Mouse (Mus musculus): ENCODE measurements at regions not wholly inside any gene's neighbourhood (a gene's known extent, or its start where the extent isn't known, plus 50 kb on each side); places are given as distances from the start of the nearest gene placed in this dataset.

DNA sequence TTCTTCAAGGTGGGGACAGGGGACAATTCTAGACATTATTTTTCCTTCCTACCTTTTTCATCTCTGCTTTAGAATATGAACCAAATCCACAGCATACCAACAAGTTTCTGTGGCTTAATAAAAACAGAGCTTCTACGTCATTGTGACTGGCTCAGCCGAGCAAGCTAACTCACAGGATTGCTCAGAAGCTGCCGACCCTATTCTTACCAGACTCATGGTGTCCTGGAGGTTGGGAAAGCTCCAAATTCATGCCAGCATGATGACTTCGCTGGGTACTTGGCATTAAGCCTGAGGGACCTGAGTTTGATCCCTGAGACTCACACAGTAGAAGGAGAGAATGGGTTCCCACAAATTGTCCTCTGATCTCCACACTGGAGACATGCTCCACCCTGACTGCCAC is 253.1 kb upstream of the Tbl1xr1 start:
- no peak for DNase-seq

- no peak for DNase-seq
These were observed 252.2 kb upstream of the Tbl1xr1 start for GRCm38 (mm10) chr3:21824101-21824880.

DNA sequence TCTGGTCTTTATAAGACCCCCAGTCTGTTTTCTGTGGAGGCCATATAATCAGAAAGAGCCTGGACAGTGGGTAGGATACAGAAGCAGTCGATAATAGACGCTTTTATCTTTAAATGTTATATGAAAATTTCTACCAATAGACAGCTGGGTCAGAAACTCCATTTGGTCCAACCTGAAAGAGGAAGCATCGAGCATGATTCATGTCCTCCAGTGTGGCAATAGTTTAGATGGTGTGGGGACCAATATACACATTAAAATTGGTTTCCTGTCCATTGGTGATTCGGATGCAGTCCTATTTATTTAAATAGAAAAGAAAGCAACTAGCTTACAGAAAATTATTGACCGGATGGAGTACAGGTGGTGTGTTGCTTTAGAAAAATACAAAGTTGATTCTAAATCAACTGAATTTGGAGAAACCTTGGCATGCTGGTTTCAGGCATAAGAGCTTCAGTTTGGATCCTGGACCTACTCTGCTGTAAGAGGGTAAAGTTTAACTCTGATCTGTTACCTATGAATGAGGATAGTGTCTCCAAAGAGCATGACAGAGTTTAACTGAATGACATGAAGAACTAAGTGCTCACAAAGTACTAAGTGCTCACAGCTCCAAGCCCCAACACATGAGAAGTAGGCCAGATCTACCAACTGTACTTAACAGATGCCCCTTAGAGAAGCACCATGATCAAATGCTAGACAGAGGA is 251.4 kb upstream of the Tbl1xr1 start:
- DNase-seq, result no peak

DNA sequence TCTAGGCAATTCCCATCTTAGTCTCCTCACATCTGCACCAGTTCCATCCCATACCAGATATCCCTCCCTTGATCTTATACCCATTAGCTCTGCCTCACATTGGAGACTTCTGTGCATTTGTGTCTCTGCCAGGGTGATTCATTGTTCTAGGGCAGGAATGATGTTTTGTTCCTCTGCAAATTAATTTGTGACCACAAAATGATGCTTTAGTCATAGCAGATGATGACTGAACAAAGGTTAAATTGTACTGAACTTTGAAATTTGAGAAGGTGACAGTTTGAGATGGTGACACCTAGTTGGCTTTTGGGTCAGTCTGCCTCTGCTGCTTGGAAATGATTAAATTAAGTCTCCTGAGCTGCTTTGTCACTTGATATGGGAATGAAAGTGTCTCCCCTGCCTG is 248.8 kb upstream of the Tbl1xr1 start:
- DNase-seq, result no peak

GRCm38 (mm10) chr3:21833111-21833510 is 243.3 kb upstream of the Tbl1xr1 start:
- DNase-seq, result no peak

DNA sequence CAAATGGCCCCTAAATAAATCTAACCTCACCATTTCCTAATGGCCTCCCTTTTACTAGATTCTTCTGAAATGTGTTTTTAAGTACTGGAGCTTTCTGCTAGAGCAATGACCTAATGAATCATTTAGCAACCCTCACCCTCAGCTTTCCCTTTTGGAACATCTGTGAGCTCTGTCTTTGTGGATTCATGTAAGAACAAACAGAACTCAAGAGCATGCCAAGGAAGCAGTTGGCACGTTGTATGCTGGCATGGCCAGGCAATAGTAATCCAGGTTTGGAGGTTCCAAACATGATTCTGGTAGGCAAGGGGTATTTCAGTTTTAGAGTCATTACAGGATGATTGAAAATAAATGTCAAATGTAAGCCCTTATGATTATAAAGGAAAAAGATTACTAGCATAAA is 240.9 kb upstream of the Tbl1xr1 start:
- DNase-seq, result no peak

GRCm38 (mm10) chr3:21837297-21837946 is 239.0 kb upstream of the Tbl1xr1 start:
- DNase-seq, result no peak

GRCm38 (mm10) chr3:21840751-21841488 is 235.5 kb upstream of the Tbl1xr1 start:
- no peak for DNase-seq

- DNase-seq, result no peak
These were observed 234.9 kb upstream of the Tbl1xr1 start for GRCm38 (mm10) chr3:21841506-21841905.

DNA sequence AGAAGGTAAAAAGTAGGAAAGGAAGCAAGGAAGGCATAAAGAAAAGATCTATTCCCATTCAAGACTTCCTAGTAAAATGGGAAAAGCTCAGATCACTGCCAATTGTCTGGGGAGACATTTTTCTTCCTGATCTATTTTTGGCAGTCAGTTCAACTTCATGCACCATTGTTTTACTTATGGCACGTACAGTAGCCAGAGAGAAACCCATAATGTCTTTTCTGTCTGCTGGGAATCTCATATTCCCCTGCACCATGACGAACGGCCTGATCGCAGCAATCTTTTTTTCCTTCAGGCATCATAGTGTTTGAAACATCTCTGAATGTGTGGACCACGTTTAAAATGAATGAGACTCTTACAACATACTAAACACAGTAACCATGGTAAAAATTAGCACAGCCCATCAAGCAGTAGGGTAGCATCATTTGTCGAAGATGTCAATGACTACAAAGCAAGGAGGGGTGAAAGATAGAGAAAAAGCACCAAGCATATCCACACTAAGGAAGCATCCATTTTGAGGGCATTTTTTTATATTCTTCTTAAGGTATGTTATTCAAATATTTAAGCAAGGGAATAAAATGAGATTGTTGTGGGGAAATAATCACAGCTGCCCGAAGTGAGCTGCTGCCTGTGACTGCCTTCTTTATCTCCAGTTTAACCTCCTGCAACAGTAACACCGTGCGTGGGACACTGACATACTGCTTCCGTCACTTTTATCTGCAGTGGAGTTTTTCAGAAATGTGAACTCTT is 233.7 kb upstream of the Tbl1xr1 start:
- DNase-seq, result no peak

DNA sequence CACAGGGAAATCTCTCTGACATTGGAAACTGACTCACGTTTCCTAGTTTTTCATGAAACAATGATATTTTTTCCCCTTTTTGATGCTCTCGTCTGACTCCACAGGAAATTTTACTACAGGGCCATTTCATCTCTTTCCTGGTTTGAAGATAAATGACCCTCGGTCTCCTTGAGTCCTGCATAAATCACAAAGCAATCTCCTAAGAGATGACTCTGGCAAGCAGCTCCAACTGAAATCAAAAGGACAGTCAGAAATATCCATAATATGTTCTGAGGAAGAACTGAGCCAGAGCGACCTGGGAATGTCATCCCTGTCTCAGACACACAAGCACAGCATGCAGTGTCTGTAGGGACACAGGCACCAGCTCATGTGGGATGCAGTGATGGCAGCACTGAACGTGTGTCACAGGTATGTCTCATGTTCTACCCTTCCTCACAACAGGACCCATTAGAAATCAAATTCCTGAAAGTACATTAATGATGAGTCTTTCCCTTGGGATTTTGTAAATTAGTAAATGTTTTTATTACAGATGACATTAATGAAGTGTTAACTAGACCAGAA is 233.1 kb upstream of the Tbl1xr1 start:
- DNase-seq, result peak; percentile 48

DNA sequence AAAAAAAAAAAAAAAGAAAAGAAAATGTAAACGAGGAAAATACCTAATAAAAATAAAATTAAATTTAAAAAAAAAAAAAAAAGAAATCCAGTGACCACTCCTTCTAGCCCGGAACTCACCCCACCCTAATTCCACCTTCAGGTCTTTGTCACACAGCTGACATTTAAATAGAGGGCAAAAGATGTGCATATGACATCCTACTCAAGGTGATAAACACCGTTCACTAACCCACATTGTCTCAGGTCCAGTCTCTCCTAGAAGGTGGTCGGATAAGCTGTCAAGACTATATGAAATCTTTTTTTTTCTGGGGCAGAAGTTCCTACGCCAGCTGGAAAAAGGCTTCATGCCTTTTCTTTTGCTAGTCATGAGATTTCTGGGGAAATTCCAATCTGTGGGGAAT is 226.6 kb upstream of the Tbl1xr1 start:
- DNase-seq, result no peak

DNA sequence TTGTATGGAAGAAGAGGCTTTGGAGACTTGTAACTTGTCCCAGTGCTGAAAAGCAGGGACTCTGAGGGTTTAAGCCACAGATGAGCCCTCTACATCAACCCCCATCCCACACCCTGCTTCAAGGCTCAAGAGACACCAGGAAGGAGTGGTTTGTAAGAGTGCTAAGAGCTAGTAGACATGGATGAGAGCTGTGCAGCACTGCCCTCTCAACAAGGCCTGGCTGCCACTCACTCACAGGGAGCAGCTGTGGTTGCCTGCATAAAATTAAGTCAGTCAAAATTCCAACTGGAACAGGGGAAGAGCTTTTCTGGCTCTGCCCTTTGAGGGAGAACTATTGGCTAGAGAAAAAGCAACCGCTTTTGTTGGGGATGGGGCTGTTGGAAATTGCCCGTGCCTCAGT is 225.5 kb upstream of the Tbl1xr1 start:
- no peak for DNase-seq

DNA sequence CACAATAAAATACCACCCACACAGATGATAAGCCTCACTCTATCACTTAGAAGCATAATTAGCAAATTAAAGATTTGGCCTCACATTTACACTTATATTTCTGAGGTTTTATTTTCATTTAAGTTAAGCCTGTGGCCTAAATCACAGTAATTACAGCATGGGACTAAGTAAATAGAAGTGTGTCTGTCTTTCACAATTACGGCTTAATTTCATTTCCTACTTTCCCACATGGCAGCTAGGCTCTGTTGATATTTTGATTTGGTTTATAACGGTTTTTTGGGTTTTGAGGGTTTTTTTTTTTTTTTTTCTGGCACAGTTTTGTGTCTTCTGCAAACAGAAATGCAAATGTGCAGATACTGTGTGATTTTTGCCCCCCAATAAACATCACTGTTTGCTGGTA is 222.1 kb upstream of the Tbl1xr1 start:
- DNase-seq, result no peak

- DNase-seq, result no peak
These were observed 217.0 kb upstream of the Tbl1xr1 start for GRCm38 (mm10) chr3:21859436-21859835.

DNA sequence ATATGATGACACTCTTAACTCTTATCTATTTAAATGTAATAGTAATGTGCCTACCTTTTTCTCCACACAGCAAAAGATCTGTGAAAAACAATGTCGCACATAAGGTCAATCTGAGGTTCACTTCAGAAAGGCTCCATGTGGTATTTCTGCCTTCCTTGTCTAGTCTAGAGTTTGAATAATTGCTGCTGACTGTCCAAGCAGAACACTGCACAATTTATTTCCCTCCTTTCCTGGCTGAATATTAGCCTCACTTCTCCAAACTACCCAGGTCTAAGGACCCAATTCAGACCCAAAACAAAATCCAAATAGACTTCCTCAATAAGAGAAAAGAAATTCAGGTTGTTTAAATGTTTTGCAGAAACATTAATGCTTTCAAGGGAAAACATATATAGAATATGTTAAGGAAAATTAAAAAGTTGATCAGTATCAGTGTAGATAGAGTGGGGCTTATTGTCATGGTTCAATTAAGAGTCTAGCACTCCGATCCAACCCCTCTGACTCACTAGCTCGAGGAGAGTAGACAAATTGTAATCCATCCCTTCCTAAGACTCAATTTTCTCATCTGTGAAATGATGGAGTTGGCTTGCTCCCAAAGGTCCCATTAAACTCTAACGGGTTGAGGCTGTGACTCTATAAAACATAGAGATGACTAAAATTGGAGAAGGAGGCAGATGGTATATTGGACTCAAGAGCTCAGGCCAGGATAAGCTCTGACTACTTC is 215.4 kb upstream of the Tbl1xr1 start:
- DNase-seq, result peak; percentile 9

- peak; percentile 9 for DNase-seq
These were observed 214.8 kb upstream of the Tbl1xr1 start for GRCm38 (mm10) chr3:21861636-21861970.

- DNase-seq, result no peak
These were observed 212.1 kb upstream of the Tbl1xr1 start for GRCm38 (mm10) chr3:21864391-21864790.

GRCm38 (mm10) chr3:21865856-21866255 is 210.6 kb upstream of the Tbl1xr1 start:
- DNase-seq, result no peak

DNA sequence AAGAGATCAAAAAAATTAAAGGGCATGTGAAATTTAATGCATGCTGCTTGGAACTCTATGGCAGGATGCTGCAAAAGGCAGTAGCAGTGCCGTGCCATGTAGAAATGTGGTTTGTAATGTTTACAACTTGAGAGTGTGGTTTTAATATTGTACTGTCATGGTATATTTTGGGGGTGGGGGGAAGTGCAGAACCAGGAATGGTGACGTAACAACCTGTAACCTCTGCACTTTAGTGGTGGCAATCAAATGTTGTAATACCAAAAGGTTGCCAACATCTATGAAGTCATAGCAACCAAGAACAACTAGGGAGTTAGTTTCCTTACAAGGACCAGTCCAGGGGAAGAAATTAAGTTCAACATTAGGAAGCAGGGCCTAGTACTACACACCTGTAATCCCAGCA is 198.1 kb upstream of the Tbl1xr1 start:
- DNase-seq, result no peak

DNA sequence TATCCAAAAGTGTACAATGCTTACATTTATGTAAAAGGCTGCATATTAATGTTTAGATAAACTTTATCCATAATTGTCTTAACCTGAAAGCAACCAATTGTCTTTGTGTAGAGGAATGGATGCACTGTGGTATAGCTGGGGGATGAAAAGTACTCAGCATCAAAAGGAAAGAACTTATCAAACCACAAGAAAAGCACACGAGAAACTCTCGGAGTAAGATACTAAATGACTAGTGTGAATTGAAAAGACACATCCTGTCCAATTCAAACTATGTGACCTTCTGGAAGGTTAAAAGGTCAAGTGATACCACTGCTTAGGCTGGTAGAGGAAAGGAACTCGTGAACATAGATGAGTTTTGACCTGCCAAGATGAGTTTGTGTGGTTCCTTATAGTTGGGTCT is 192.2 kb upstream of the Tbl1xr1 start:
- no peak for DNase-seq

- no peak for DNase-seq
These were observed 187.7 kb upstream of the Tbl1xr1 start for GRCm38 (mm10) chr3:21888710-21889109.
